Mouse (Mus musculus): Measurements from ENCODE around the gene Gm37240.

DNA sequence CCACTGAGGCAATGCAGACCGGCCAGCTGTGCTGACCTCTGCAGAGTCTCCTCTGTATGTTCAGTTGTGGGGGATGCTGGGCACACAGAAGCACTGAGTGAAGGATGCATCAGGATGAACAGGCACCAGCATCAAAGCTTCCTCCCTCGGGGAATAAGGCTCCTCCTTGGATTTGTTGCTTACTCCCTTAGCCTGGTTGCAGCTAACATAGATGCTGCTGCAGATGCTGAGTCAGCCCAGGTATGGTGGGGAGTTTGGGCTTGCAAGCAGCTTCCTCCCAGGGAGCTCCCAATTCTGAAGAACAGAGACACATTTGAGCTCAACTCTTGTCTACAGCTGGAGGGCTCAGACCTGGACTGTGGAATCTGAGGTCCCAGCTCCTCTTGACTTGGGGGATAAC, 863.1 kb downstream of the Gm37240 start:
- TF ChIP-seq CTCF (IDR thresholded peaks at IDR 0.05; ENCODE audit: low read depth, low read length) = no peak
- TF ChIP-seq POLR2AphosphoS5 (IDR thresholded peaks at IDR 0.05; ENCODE audit: insufficient replicate concordance, low read depth, low read length) = no peak
- TF ChIP-seq TAL1 (conservative IDR thresholded peaks at IDR 0.05; ENCODE audit: low read depth, low read length) = no peak
- no peak for TF ChIP-seq GATA1 (IDR thresholded peaks at IDR 0.05; ENCODE audit: borderline replicate concordance, low read length)
- no peak for TF ChIP-seq GATA2 (IDR thresholded peaks at IDR 0.05; ENCODE audit: borderline replicate concordance, low read depth, low read length)
